Mouse (Mus musculus): ENCODE data around the gene Sys1.

The Sys1 gene

GRCm38 (mm10) chr2:164516592-164516991 lies 59.8 kb downstream of the Sys1 start:
- Histone ChIP-seq H3K36me3 (ENCODE audit: control insufficient read depth, insufficient read depth, low read length, poor library complexity, severe bottlenecking) (no peaks in the 10 kb centered on the region), H3K27me3 (ENCODE audit: control insufficient read depth, insufficient read depth, low read length, poor library complexity, severe bottlenecking) (no peaks in the 10 kb centered on the region; the same call in 1 of the 2 replicates)
- DNase-seq (ENCODE audit: low read depth, low spot score): no peak

GRCm38 (mm10) chr2:164517485-164518221 lies 60.9 kb downstream of the Sys1 start:
- DNase-seq (ENCODE audit: low read depth, low spot score): peak; percentile 81
- Histone ChIP-seq H3K36me3 (ENCODE audit: control insufficient read depth, insufficient read depth, low read length, poor library complexity, severe bottlenecking) (no peaks in the 10 kb centered on the region), H3K27me3 (ENCODE audit: control insufficient read depth, insufficient read depth, low read length, poor library complexity, severe bottlenecking) (no peaks in the 10 kb centered on the region; the same call in 1 of the 2 replicates)

GRCm38 (mm10) chr2:164518266-164519170 lies 61.8 kb downstream of the Sys1 start:
- no peak for DNase-seq (ENCODE audit: low read depth, low spot score)
- Histone ChIP-seq H3K36me3 (ENCODE audit: control insufficient read depth, insufficient read depth, low read length, poor library complexity, severe bottlenecking) (no peaks in the 10 kb centered on the region), H3K27me3 (ENCODE audit: control insufficient read depth, insufficient read depth, low read length, poor library complexity, severe bottlenecking) (no peaks in the 10 kb centered on the region; the same call in 1 of the 2 replicates)

DNA sequence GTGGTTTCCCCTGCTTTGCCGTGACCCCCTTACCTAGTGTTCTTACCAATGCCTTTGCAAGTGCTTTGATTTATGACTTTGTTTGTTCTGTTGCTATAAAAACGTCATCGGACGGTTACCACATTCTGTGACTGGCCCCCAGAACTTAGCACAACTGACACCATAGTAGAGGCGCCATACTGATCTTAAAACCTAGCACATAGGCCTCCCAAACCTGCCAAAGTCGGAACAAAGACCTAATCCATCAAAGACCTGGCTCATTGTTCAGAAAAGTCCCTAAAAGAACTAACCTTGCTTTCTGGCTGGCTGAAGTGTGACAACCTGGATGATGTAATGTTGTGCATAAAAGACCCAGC lies 62.4 kb downstream of the Sys1 start:
- no peaks in the 10 kb centered on the region; the same call in 1 of the 2 replicates for H3K27me3 ChIP-seq (ENCODE audit: control insufficient read depth, insufficient read depth, low read length, poor library complexity, severe bottlenecking)
- no peak for DNase-seq (ENCODE audit: low read depth, low spot score)
- H3K36me3 ChIP-seq (ENCODE audit: control insufficient read depth, insufficient read depth, low read length, poor library complexity, severe bottlenecking): no peaks in the 10 kb centered on the region

GRCm38 (mm10) chr2:164520782-164521181 lies 64.0 kb downstream of the Sys1 start:
- H3K27me3 ChIP-seq (ENCODE audit: control insufficient read depth, insufficient read depth, low read length, poor library complexity, severe bottlenecking): no peaks in the 10 kb centered on the region
- peak; percentile 74 for DNase-seq (ENCODE audit: low read depth, low spot score)
- H3K36me3 ChIP-seq (ENCODE audit: control insufficient read depth, insufficient read depth, low read length, poor library complexity, severe bottlenecking): no peaks in the 10 kb centered on the region

GRCm38 (mm10) chr2:164521841-164522240 lies 65.1 kb downstream of the Sys1 start:
- no peaks in the 10 kb centered on the region for H3K27me3 ChIP-seq (ENCODE audit: control insufficient read depth, insufficient read depth, low read length, poor library complexity, severe bottlenecking)
- no peaks in the 10 kb centered on the region for H3K36me3 ChIP-seq (ENCODE audit: control insufficient read depth, insufficient read depth, low read length, poor library complexity, severe bottlenecking)
- DNase-seq (ENCODE audit: low read depth, low spot score): peak; percentile 92

- Histone ChIP-seq H3K27me3 (ENCODE audit: control insufficient read depth, insufficient read depth, low read length, poor library complexity, severe bottlenecking) (no peaks in the 10 kb centered on the region), H3K36me3 (ENCODE audit: control insufficient read depth, insufficient read depth, low read length, poor library complexity, severe bottlenecking) (no peaks in the 10 kb centered on the region)
- no peak for DNase-seq (ENCODE audit: low read depth, low spot score)
These were observed 65.5 kb downstream of the Sys1 start for GRCm38 (mm10) chr2:164522280-164522679.

DNA sequence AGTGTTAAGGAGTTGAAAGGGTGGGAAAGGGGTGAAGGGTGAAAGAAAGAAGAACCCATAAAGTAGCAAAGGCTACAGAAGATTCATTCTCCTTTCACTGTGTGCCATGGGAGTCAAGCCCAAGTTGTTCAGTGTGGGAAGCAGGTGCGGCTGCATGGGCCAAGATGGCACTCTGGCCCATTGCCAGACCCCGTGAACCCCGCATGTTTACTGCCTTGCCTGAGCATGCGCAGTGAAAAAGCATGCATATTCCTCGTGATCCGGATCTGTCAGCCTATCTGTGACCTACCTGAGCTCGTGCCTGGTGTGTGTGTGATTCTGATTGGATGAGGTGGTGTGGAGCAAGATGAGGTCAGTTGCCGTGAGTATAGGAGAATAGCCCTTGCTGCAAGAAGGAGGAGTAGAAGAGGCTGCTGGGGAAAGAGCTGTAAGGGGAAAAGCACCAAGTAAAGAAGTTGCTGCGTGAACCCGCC lies 66.6 kb downstream of the Sys1 start:
- Histone ChIP-seq H3K27me3 (ENCODE audit: control insufficient read depth, insufficient read depth, low read length, poor library complexity, severe bottlenecking) (no peaks in the 10 kb centered on the region), H3K36me3 (ENCODE audit: control insufficient read depth, insufficient read depth, low read length, poor library complexity, severe bottlenecking) (no peaks in the 10 kb centered on the region)
- peak; percentile 24 for DNase-seq (ENCODE audit: low read depth, low spot score)

GRCm38 (mm10) chr2:164528557-164528956 lies 71.8 kb downstream of the Sys1 start:
- no peak for DNase-seq (ENCODE audit: low read depth, low spot score)
- Histone ChIP-seq H3K36me3 (ENCODE audit: control insufficient read depth, insufficient read depth, low read length, poor library complexity, severe bottlenecking) (no peaks in the 10 kb centered on the region), H3K27me3 (ENCODE audit: control insufficient read depth, insufficient read depth, low read length, poor library complexity, severe bottlenecking) (no peaks in the 10 kb centered on the region)
